8 mouse cellular contexts compared by ENCODE assay signal in the genomic region with DNA sequence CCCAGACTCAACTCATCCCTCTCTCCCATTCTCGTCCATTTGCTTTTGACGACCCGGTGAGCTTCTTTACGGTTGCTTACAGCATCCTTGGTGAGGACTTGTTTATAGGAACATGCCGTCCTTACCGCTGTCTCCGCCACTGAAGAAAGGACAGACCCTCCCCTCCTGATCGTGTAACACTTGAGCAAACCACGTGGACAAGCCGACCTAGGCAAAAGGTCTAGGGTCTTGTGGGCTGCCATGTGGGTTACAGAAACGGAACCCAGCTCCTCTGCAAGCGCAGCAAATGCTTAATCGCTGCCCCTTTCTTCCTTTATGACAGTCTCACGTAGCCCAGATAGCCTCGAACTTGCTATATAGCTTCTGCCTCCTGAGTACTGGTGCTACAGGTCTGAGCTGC. TPM values are rescaled to one million over a fixed set of nuclear protein-coding genes. Genes with fewer than 3 reads are reported as not detected.
DNase-seq lines count a peak whose midpoint lies in the region; ATAC-seq and TF ChIP-seq lines count a peak whose summit lies in the region.
"Had no signal": no experiment of that assay in that cellular context is flagged by ENCODE, and none has a peak within 500 bp of the region (broad histone marks: within the 10 kb centered on the region; RNA-seq: fewer than 3 reads in every experiment).

No protein-coding gene starts in this region.

- TF ChIP-seq POLR2A in limb, embryonic 14.5 days (IDR thresholded peaks at IDR 0.05; ENCODE audit: borderline replicate concordance, extremely low read depth, insufficient read depth, insufficient read length): no peak

- peak overlapping the region; percentile 35 for H3K4me2 ChIP-seq in neural tube, embryonic 11.5 days (ENCODE audit: low read depth)
- H3K4me2 ChIP-seq in forebrain, embryonic 15.5 days (replicated peaks): peak overlapping the region; percentile 42
- peak overlapping the region; percentile 37 for H3K4me2 ChIP-seq in limb, embryonic 14.5 days (replicated peaks; ENCODE audit: low read depth, low read length, severe bottlenecking)
- H3K4me2 ChIP-seq in stomach, embryonic 15.5 days: peak overlapping the region; percentile 42

- no peaks in the 10 kb centered on the region for H3K27me3 ChIP-seq in neural tube, embryonic 11.5 days (ENCODE audit: control insufficient read depth, insufficient read depth, low read length)
- H3K27me3 ChIP-seq in forebrain, embryonic 15.5 days: no peaks in the 10 kb centered on the region
- no peaks in the 10 kb centered on the region for H3K27me3 ChIP-seq in limb, embryonic 14.5 days (ENCODE audit: control insufficient read depth, insufficient read depth, low read length)
- no peaks in the 10 kb centered on the region for H3K27me3 ChIP-seq in stomach, embryonic 15.5 days (replicated peaks)

- no peak for DNase-seq in neural tube, embryonic 11.5 days (ENCODE audit: low spot score)
- no peak for DNase-seq in neural tube, embryonic 10.5 days (ENCODE audit: extremely low spot score, low spot score)
- DNase-seq in limb, embryonic 14.5 days (ENCODE audit: low spot score): no peak
- DNase-seq in gastrocnemius, postnatal 4 days (ENCODE audit: low spot score in 2 of 2): no peak
- no peak for DNase-seq in layer of hippocampus, postnatal 25 days (ENCODE audit: extremely low spot score in 1 of 2, low spot score in 1 of 2)
- DNase-seq: lung, postnatal 10 days had no signal

- no peak overlapping the region for H3K9ac ChIP-seq in neural tube, embryonic 11.5 days (ENCODE audit: low read length)
- no peak overlapping the region for H3K9ac ChIP-seq in forebrain, embryonic 15.5 days (replicated peaks)
- no peak overlapping the region for H3K9ac ChIP-seq in limb, embryonic 14.5 days (ENCODE audit: low read depth, low read length, severe bottlenecking)
- H3K9ac ChIP-seq in stomach, embryonic 15.5 days: no peak overlapping the region

- no peak overlapping the region for H3K4me3 ChIP-seq in neural tube, embryonic 11.5 days (ENCODE audit: low read depth, low read length)
- H3K4me3 ChIP-seq in forebrain, embryonic 15.5 days: peak overlapping the region; percentile 25
- H3K4me3 ChIP-seq in limb, embryonic 14.5 days (replicated peaks; ENCODE audit: low read length): peak overlapping the region; percentile 10; the same call in 1 of the 2 replicates
- no peak overlapping the region for H3K4me3 ChIP-seq in stomach, embryonic 15.5 days (replicated peaks)

- H3K36me3 ChIP-seq in neural tube, embryonic 11.5 days (ENCODE audit: control insufficient read depth, insufficient read depth, low read length): no peaks in the 10 kb centered on the region
- no peaks in the 10 kb centered on the region for H3K36me3 ChIP-seq in forebrain, embryonic 15.5 days
- no peaks in the 10 kb centered on the region for H3K36me3 ChIP-seq in limb, embryonic 14.5 days (ENCODE audit: control insufficient read depth, insufficient read depth, low read length)
- no peaks in the 10 kb centered on the region for H3K36me3 ChIP-seq in stomach, embryonic 15.5 days

- no peaks in the 10 kb centered on the region for H3K4me1 ChIP-seq in neural tube, embryonic 11.5 days (ENCODE audit: control insufficient read depth, insufficient read depth, low read length)
- no peaks in the 10 kb centered on the region for H3K4me1 ChIP-seq in forebrain, embryonic 15.5 days
- H3K4me1 ChIP-seq in limb, embryonic 14.5 days (ENCODE audit: control insufficient read depth, insufficient read depth, low read length): no peaks in the 10 kb centered on the region
- H3K4me1 ChIP-seq in stomach, embryonic 15.5 days: no peaks in the 10 kb centered on the region

- no peak overlapping the region for H3K27ac ChIP-seq in neural tube, embryonic 11.5 days (ENCODE audit: low read depth, low read length)
- no peak overlapping the region for H3K27ac ChIP-seq in forebrain, embryonic 15.5 days (replicated peaks)
- no peak overlapping the region for H3K27ac ChIP-seq in limb, embryonic 14.5 days (replicated peaks; ENCODE audit: low read depth, low read length)
- no peak overlapping the region for H3K27ac ChIP-seq in stomach, embryonic 15.5 days

- WGBS in neural tube, embryonic 11.5 days: 49% methylated on average over 15 of the region's 15 CpGs
- 45% methylated on average over 15 of the region's 15 CpGs for WGBS in forebrain, embryonic 15.5 days
- WGBS in limb, embryonic 14.5 days: 51% methylated on average over 15 of the region's 15 CpGs
- WGBS in stomach, embryonic 15.5 days: 43% methylated on average over 15 of the region's 15 CpGs

- no peak for ATAC-seq in neural tube, embryonic 11.5 days (ENCODE audit: insufficient read depth, low FRiP score, low TSS enrichment)
- ATAC-seq in forebrain, embryonic 15.5 days (replicated peaks): no peak
- no peak for ATAC-seq in limb, embryonic 14.5 days (ENCODE audit: low FRiP score, low read depth)
- ATAC-seq in stomach, embryonic 15.5 days (ENCODE audit: insufficient read depth, low FRiP score, low read depth): no peak

- no peaks in the 10 kb centered on the region for H3K9me3 ChIP-seq in neural tube, embryonic 11.5 days (ENCODE audit: control insufficient read depth, low read length)
- H3K9me3 ChIP-seq in forebrain, embryonic 15.5 days: no peaks in the 10 kb centered on the region
- H3K9me3 ChIP-seq in limb, embryonic 14.5 days (ENCODE audit: control insufficient read depth, low read length): no peaks in the 10 kb centered on the region
- H3K9me3 ChIP-seq in stomach, embryonic 15.5 days: no peaks in the 10 kb centered on the region

RNA-seq across cellular contexts. Expression of a gene that starts 25.7 kb away (rescaled TPM):
- 35.0 and 38.1 TPM in 2 replicates for polyA plus RNA-seq in neural tube, embryonic 11.5 days (2014; fragmentation: Nextera tagmentation; extraction: Ambion mirVana)
- polyA plus RNA-seq in forebrain, embryonic 15.5 days (2015; fragmentation: Nextera tagmentation; extraction: Ambion mirVana): 23.3 and 24.4 TPM in 2 replicates
- 37.6 and 40.6 TPM in 2 replicates for polyA plus RNA-seq in limb, embryonic 14.5 days (2012; rRNA removed)
- polyA plus RNA-seq in limb, embryonic 14.5 days (2014; fragmentation: Nextera tagmentation; extraction: Ambion mirVana): 46.7 and 50.7 TPM in 2 replicates
- 44.2 and 44.5 TPM in 2 replicates for polyA plus RNA-seq in stomach, embryonic 15.5 days (2015; fragmentation: Nextera tagmentation; extraction: Ambion mirVana)
- total RNA-seq in gastrocnemius, postnatal 4 days (2021): 10 to 100 TPM; 57.8 to 61.6 TPM
- total RNA-seq in layer of hippocampus, postnatal 25 days (2021): 10 to 100 TPM; 57.2 to 57.3 TPM

Comparison
In these comparisons a context has a peak if more than half of its experiments do, and no peak if none do; other contexts are left out.
1. H3K4me3 ChIP-seq: peak in forebrain, embryonic 15.5 days (single experiment) and limb, embryonic 14.5 days (single experiment); none in neural tube, embryonic 11.5 days (single experiment) and stomach, embryonic 15.5 days (single experiment).
2. Peak in every context shown above with its lines, with median percentiles within 50 percentile points of each other: H3K4me2 ChIP-seq.